Mouse (Mus musculus) kidney, embryonic 15.5 days (tissue): ENCODE data around the gene Rassf1. TPM values are rescaled to one million over a fixed set of nuclear protein-coding genes. Genes with fewer than 3 reads are reported as not detected.

Source experiments
- ATAC-seq: fragments of 200-750 bp; cut with Nextera tagmentation; replicated peaks from 2 replicates; pipeline ENCODE4 v1.8.0; 2017; ENCODE audit warnings: moderate TSS enrichment; ENCODE audit not compliant: low FRiP score
- H3K27ac ChIP-seq: fragments of 300-500 bp; sonication (generic); 2 replicates; pipeline ENCODE4 v1.5.1; 2015; ENCODE audit warnings: mild to moderate bottlenecking, inconsistent platforms
- H3K27me3 ChIP-seq: fragments of 300-500 bp; sonication (generic); 2 replicates; pipeline ENCODE4 v1.6.1; 2015; ENCODE audit warnings: inconsistent platforms
- H3K36me3 ChIP-seq: fragments of 300-500 bp; sonication (generic); 2 replicates; pipeline ENCODE4 v1.6.1; 2015; ENCODE audit warnings: inconsistent platforms
- H3K4me1 ChIP-seq: fragments of 300-500 bp; sonication (generic); 2 replicates; pipeline ENCODE4 v1.6.1; 2015; ENCODE audit warnings: inconsistent platforms
- H3K4me2 ChIP-seq: fragments of 300-500 bp; sonication (generic); 2 replicates; pipeline ENCODE4 v1.6.1; 2015; ENCODE audit warnings: moderate library complexity, mild to moderate bottlenecking, inconsistent platforms
- H3K4me3 ChIP-seq: fragments of 300-500 bp; sonication (generic); replicated peaks from 2 replicates; pipeline ENCODE4 v1.5.1; 2015; ENCODE audit warnings: mild to moderate bottlenecking, inconsistent platforms
- H3K9ac ChIP-seq: fragments of 300-500 bp; sonication (generic); 2 replicates; pipeline ENCODE4 v1.6.1; 2015; ENCODE audit warnings: mild to moderate bottlenecking, inconsistent platforms
- H3K9me3 ChIP-seq: fragments of 300-500 bp; sonication (generic); replicated peaks from 2 replicates; pipeline ENCODE4 v1.6.1; 2016; ENCODE audit warnings: inconsistent platforms
- whole genome bisulfite sequencing: fragments of 180-500 bp; shearing (Covaris S2); methylation state at CpG from one replicate; pipeline ENCODE4 v1.1.7; 2015; ENCODE audit warnings: mixed read lengths; 5-methylcytosine and 5-hydroxymethylcytosine counted together
- polyA plus RNA-seq: library from polyadenylated mRNA; unstranded; fragments of >200 nt; fragmentation: Nextera tagmentation; extraction: Ambion mirVana; gene quantifications from 2 replicates; pipeline ENCODE4 v1.2.1, GENCODE M21; 2015

The Rassf1 gene
- polyA plus RNA-seq, 1 experiment from 2014 or later, result 63.4 TPM

- Histone ChIP-seq H3K4me1 (peaks cover 51% of the 10 kb centered on the region), H3K4me2 (peak within 1 kb of the TSS; percentile 60), H3K9me3 (no peaks in the 10 kb centered on the region), H3K27ac (peak within 1 kb of the TSS; percentile 76), H3K9ac (peak within 1 kb of the TSS; percentile 38; the same call in 1 of the 2 replicates), H3K36me3 (peaks cover 33% of the 10 kb centered on the region), H3K4me3 (peak within 1 kb of the TSS; percentile 42), H3K27me3 (no peaks in the 10 kb centered on the region)
- ATAC-seq, result peak; percentile 76
- 21% methylated on average over 16 of the region's 16 CpGs for WGBS
These were observed 25.2 kb downstream of the Rassf1 start, which contains the start of gene Hyal1 for GRCm38 (mm10) chr9:107576357-107577107. Gene Hyal1 (plus strand): TSS chr9:107576927.

- ATAC-seq, result no peak
- H3K4me3 ChIP-seq, result no peak overlapping the region
- peaks cover 22% of the 10 kb centered on the region for H3K36me3 ChIP-seq
- H3K27ac ChIP-seq, result no peak overlapping the region
- WGBS, result 92% methylated on average over 10 of the region's 10 CpGs
- H3K9ac ChIP-seq, result no peak overlapping the region
- H3K4me2 ChIP-seq, result 0 out of 2 replicates have a peak overlapping the region, but pooled peaks have one; percentile 60
- peaks cover 55% of the 10 kb centered on the region for H3K4me1 ChIP-seq
- no peaks in the 10 kb centered on the region for H3K9me3 ChIP-seq
- H3K27me3 ChIP-seq, result no peaks in the 10 kb centered on the region
These were observed 26.5 kb downstream of the Rassf1 start for GRCm38 (mm10) chr9:107577871-107578270.

GRCm38 (mm10) chr9:107578587-107578986 is 27.2 kb downstream of the Rassf1 start, which contains the start of gene Naa80:
Gene Naa80 (plus strand): TSS chr9:107578887.
- Histone ChIP-seq H3K4me2 (peak within 1 kb of the TSS; percentile 93; the same call in 1 of the 2 replicates), H3K9me3 (no peaks in the 10 kb centered on the region), H3K9ac (no peak within 1 kb of the TSS), H3K4me3 (peak within 1 kb of the TSS; percentile 71; the same call in 1 of the 2 replicates), H3K27ac (peak within 1 kb of the TSS; percentile 96), H3K4me1 (peaks cover 55% of the 10 kb centered on the region), H3K27me3 (no peaks in the 10 kb centered on the region), H3K36me3 (peaks cover 22% of the 10 kb centered on the region)
- no peak for ATAC-seq
- 80% methylated on average over 3 of the region's 3 CpGs for WGBS

GRCm38 (mm10) chr9:107579023-107579900 is 27.9 kb downstream of the Rassf1 start:
- Histone ChIP-seq H3K27me3 (no peaks in the 10 kb centered on the region), H3K4me3 (peak overlapping the region; percentile 71; the same call in 1 of the 2 replicates), H3K9ac (no peak overlapping the region), H3K4me2 (peak overlapping the region; percentile 93; the same call in 1 of the 2 replicates), H3K4me1 (peaks cover 55% of the 10 kb centered on the region), H3K27ac (peak overlapping the region; percentile 96), H3K9me3 (no peaks in the 10 kb centered on the region), H3K36me3 (peaks cover 24% of the 10 kb centered on the region)
- WGBS, result 95% methylated on average over 14 of the region's 14 CpGs
- no peak for ATAC-seq

- peak; percentile 68 for ATAC-seq
- Histone ChIP-seq H3K4me1 (peaks cover 52% of the 10 kb centered on the region), H3K36me3 (peaks cover 21% of the 10 kb centered on the region), H3K9me3 (no peaks in the 10 kb centered on the region), H3K9ac (peak within 1 kb of the TSS; percentile 73), H3K4me2 (peak within 1 kb of the TSS; percentile 93), H3K27me3 (no peaks in the 10 kb centered on the region), H3K27ac (peak within 1 kb of the TSS; percentile 96), H3K4me3 (peak within 1 kb of the TSS; percentile 71)
- WGBS, result under 1% methylated on average over 32 of the region's 32 CpGs
These were observed 29.4 kb downstream of the Rassf1 start, which contains the start of gene Hyal3 for GRCm38 (mm10) chr9:107580501-107581317. Gene Hyal3 (plus strand): TSS chr9:107580818.

GRCm38 (mm10) chr9:107581584-107581983 is 30.2 kb downstream of the Rassf1 start:
- Histone ChIP-seq H3K4me3 (peak overlapping the region; percentile 71), H3K9ac (peak overlapping the region; percentile 73), H3K9me3 (no peaks in the 10 kb centered on the region), H3K36me3 (peaks cover 21% of the 10 kb centered on the region), H3K4me1 (peaks cover 43% of the 10 kb centered on the region), H3K27ac (peak overlapping the region; percentile 96), H3K4me2 (peak overlapping the region; percentile 93), H3K27me3 (no peaks in the 10 kb centered on the region)
- WGBS, result 75% methylated on average over 4 of the region's 4 CpGs
- ATAC-seq, result no peak

DNA sequence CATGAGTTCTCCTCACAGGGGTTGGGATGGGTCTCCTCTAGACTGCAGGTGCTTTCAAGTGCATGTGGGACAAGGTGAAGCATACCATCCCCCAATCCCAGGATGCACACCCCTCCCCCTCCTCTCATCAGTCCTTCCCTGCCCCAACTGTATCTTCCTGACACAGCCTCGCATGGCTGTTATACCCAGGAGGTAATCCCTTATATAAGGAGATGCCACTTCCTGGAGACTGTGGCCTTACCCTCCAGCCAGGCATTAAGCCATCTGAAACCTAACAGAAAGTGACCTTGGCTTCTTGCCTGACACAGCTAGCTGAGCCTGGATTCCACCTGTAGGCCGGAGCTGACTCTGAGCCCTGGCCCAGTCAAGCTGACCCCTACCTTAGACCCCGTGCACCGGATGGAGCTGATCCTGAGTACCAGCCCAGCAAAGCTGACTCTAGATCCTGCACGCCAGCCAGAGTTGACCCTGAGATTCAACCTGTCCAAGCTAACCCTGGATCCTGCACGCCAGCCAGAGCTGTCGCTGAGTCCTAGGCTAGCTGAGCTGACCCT is 31.2 kb downstream of the Rassf1 start:
- Histone ChIP-seq H3K36me3 (peaks cover 21% of the 10 kb centered on the region), H3K27ac (no peak overlapping the region), H3K9me3 (no peaks in the 10 kb centered on the region), H3K27me3 (no peaks in the 10 kb centered on the region), H3K4me2 (0 out of 2 replicates have a peak overlapping the region, but pooled peaks have one; percentile 93), H3K9ac (no peak overlapping the region), H3K4me3 (no peak overlapping the region), H3K4me1 (peaks cover 39% of the 10 kb centered on the region)
- WGBS, result 92% methylated on average over 7 of the region's 7 CpGs
- ATAC-seq, result no peak

DNA sequence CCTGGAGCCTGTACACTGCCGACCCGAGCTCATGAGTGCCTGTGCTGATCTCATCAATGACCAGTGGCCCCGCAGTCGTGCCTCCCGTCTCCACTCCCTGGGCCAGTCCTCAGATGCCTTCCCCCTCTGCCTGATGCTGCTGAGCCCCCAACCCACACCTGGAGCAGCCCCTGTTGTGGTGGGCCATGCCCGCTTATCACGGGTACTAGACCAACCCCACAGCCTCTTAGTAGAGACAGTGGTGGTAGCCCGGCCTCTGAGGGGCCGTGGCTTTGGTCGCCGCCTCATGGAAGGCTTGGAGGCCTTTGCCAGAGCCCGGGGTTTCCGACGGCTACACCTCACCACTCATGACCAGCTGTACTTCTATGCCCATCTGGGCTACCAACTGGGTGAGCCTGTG is 31.8 kb downstream of the Rassf1 start:
- Histone ChIP-seq H3K4me1 (peaks cover 36% of the 10 kb centered on the region), H3K4me3 (no peak overlapping the region), H3K27ac (no peak overlapping the region), H3K9ac (no peak overlapping the region), H3K4me2 (no peak overlapping the region), H3K9me3 (no peaks in the 10 kb centered on the region), H3K27me3 (no peaks in the 10 kb centered on the region), H3K36me3 (peaks cover 21% of the 10 kb centered on the region)
- no peak for ATAC-seq
- 92% methylated on average over 14 of the region's 14 CpGs for WGBS

- H3K4me3 ChIP-seq, result no peak overlapping the region
- no peak for ATAC-seq
- peaks cover 31% of the 10 kb centered on the region for H3K4me1 ChIP-seq
- no peaks in the 10 kb centered on the region for H3K9me3 ChIP-seq
- H3K9ac ChIP-seq, result no peak overlapping the region
- 91% methylated on average over 5 of the region's 5 CpGs for WGBS
- H3K36me3 ChIP-seq, result peaks cover 40% of the 10 kb centered on the region
- no peaks in the 10 kb centered on the region for H3K27me3 ChIP-seq
- H3K27ac ChIP-seq, result no peak overlapping the region
- no peak overlapping the region for H3K4me2 ChIP-seq
These were observed 35.1 kb downstream of the Rassf1 start for GRCm38 (mm10) chr9:107586504-107586903.

GRCm38 (mm10) chr9:107586974-107587832 is 35.8 kb downstream of the Rassf1 start, which contains the start of gene Ifrd2:
Gene Ifrd2 (plus strand): TSS chr9:107587642.
- Histone ChIP-seq H3K4me1 (peaks cover 24% of the 10 kb centered on the region), H3K27ac (peak within 1 kb of the TSS; percentile 71), H3K4me3 (peak within 1 kb of the TSS; percentile 83), H3K9me3 (no peaks in the 10 kb centered on the region), H3K27me3 (no peaks in the 10 kb centered on the region), H3K4me2 (peak within 1 kb of the TSS; percentile 82), H3K9ac (peak within 1 kb of the TSS; percentile 63), H3K36me3 (peaks cover 47% of the 10 kb centered on the region)
- peak; percentile 98 for ATAC-seq
- 14% methylated on average over 46 of the region's 46 CpGs for WGBS
